Mouse (Mus musculus): ENCODE results near the gene Safb2.

- TF ChIP-seq CTCF (conservative IDR thresholded peaks at IDR 0.05; ENCODE audit: low read length) (peak; percentile 100), NANOG (IDR thresholded peaks at IDR 0.05; ENCODE audit: borderline replicate concordance, low read length) (no peak)
These were observed 31.5 kb downstream of the Safb2 start for GRCm38 (mm10) chr17:56552781-56553363.
